Mouse (Mus musculus): ENCODE data around the gene Vamp3. TPM values are rescaled to one million over a fixed set of nuclear protein-coding genes. Genes with fewer than 3 reads are reported as not detected.
A peak's percentile ranks its signal among the peaks of the same experiment; 100 is the strongest.

Gene Vamp3
- total RNA-seq (2017), result 86.8 and 97.3 TPM in 2 replicates

DNA sequence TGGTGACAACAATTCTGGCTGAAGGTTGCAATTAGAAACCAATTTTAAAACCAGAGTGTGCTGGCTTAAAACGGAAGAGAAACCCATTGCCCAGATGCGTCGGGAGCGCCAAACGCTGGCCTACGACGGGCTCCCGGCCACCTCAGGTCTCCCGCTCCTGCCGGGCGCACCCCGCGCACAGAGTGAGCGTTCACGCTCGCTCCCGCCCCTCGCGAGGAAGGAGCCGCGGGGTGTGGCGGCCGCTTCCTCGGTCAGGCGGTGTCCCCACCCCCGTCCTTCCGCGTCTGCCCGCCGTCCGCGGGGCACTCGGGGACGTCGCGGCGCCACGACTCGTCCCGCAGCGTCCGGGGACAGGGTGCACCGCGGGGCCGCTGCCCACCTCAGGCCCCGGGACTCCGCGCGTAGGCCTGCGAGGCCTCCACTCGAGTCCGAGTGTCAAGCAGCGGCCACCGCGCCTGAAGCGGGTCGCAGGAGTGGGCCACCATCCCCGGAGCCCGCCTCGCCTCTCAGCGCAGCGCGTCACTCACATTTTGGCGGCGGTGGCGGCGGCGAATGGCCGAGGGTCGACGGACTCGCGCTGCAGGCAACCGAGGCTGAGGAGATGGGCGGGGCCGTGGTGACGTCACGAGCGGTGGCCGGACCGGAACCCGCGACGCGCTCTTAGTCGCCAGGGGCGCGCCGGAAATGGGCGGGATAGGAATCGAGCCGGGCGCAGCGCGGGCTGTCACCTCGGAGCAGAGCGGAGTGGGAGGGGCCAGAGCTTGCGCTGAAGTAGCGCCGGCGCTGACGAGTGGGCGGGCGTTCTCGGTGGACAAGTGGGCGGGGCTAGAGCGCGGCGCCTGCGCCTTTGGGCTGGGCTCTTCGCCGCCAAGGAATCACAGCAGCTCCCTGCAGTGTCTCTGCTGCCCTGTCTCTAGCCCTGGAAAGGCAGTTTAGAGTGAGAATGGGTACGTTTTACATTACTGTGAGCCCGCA is at the start of gene Vamp3:
Gene Vamp3, minus strand, starts transcription at position 617 of the 975 bp plus-strand sequence.
- ATAC-seq (replicated peaks in 1 of 2; ENCODE audit: insufficient read depth in 1 of 2, low FRiP score in 2 of 2, low TSS enrichment in 1 of 2, low read depth in 1 of 2, poor library complexity in 2 of 2, severe bottlenecking in 2 of 2), result peak; percentile 97 to 98

DNA sequence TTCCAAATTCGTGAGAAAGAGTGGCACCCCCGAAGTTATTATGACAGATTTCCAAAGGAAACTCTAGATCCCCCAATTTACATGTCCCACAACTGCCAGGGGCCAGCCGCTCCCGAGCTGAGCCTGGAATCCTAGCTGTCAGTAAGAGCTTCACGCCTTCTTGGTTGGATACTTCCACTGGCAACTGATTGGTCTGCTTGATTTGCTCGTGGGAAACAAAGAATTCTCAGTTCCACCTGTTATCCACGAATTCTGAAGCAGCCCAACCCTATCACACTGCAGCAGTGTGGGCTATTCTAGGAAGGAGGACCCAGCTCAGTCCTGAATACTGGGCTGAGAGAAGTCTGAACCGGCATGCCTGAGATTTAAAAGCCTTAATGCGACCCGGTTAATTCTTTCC is 48.7 kb upstream of the Vamp3 start:
- no peak for ATAC-seq (replicated peaks in 1 of 2; ENCODE audit: insufficient read depth in 1 of 2, low FRiP score in 2 of 2, low TSS enrichment in 1 of 2, low read depth in 1 of 2, poor library complexity in 2 of 2, severe bottlenecking in 2 of 2)

DNA sequence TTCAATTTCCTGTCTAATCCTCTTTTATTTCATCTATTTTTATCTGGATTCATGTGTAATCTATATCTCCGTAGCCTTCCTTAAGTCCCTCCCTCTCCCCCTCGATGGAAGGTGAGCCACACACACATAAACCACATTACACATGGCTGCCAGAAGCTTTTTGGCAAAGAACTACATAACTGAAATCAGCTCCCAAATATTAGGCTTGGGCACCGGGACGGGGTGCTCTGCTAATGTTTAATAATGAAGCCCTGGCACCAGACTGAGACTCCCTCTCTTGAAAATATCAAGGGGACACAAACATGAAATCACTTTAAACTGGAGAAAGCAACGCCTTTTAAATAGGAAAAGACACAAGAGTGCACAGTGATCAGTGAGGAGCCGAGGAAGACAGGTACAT is 48.1 kb upstream of the Vamp3 start:
- ATAC-seq (replicated peaks in 1 of 2; ENCODE audit: insufficient read depth in 1 of 2, low FRiP score in 2 of 2, low TSS enrichment in 1 of 2, low read depth in 1 of 2, poor library complexity in 2 of 2, severe bottlenecking in 2 of 2), result no peak

DNA sequence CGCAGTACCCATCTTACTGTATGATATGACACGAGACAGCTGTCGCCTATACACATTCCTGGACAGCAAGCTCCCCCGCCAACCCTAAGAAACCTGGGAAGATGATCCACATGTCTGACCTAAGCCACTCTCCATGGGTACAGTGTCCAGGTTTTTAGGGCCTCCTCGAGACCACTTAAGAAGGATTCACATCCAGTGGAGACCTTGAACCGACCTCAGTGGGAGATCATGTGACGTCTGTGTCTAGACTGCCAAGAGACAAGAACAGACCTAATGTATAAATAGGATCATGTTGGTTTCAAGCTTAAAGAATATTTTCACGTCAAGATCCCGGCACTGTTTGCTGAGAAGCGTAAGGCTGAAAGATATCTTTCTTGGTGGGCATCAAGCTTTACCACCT is 46.4 kb upstream of the Vamp3 start:
- ATAC-seq (replicated peaks in 1 of 2; ENCODE audit: insufficient read depth in 1 of 2, low FRiP score in 2 of 2, low TSS enrichment in 1 of 2, low read depth in 1 of 2, poor library complexity in 2 of 2, severe bottlenecking in 2 of 2), result no peak

DNA sequence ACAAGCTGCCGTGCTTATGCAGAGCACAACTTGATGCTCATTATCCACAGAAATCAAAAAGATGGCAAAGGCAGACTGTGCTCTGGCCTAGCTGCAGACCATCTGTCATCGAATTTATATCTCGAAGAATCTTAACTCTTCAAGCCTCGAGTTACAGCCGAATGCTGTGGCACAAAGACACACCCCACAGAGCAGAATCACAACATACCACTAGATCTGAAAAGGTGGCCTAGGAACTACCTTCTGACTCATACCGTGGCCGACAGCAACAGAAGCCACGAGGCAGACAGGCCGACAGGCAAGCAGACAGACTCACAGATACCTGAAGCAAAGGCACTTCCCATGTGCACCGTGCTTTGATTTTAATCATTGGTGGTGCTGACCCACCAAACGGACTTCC is 45.9 kb upstream of the Vamp3 start:
- ATAC-seq (replicated peaks in 1 of 2; ENCODE audit: insufficient read depth in 1 of 2, low FRiP score in 2 of 2, low TSS enrichment in 1 of 2, low read depth in 1 of 2, poor library complexity in 2 of 2, severe bottlenecking in 2 of 2), result no peak

DNA sequence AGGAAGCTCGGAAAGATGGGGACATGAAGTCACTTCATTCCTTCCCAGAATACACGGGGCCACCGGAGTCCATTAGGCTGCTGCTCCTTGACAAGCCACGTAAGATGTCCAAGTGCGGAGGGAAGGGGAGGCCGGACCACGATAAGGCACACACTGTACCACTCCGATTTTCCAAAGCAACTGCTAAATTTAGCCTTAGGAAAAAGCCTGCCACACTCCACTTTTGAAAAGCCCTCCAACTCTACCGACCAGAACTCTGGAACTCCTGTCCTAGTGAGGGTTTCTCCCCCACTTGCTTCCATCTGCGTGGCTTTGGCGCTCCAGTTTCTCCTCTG is 39.3 kb upstream of the Vamp3 start:
- ATAC-seq (replicated peaks in 1 of 2; ENCODE audit: insufficient read depth in 1 of 2, low FRiP score in 2 of 2, low TSS enrichment in 1 of 2, low read depth in 1 of 2, poor library complexity in 2 of 2, severe bottlenecking in 2 of 2), result no peak

DNA sequence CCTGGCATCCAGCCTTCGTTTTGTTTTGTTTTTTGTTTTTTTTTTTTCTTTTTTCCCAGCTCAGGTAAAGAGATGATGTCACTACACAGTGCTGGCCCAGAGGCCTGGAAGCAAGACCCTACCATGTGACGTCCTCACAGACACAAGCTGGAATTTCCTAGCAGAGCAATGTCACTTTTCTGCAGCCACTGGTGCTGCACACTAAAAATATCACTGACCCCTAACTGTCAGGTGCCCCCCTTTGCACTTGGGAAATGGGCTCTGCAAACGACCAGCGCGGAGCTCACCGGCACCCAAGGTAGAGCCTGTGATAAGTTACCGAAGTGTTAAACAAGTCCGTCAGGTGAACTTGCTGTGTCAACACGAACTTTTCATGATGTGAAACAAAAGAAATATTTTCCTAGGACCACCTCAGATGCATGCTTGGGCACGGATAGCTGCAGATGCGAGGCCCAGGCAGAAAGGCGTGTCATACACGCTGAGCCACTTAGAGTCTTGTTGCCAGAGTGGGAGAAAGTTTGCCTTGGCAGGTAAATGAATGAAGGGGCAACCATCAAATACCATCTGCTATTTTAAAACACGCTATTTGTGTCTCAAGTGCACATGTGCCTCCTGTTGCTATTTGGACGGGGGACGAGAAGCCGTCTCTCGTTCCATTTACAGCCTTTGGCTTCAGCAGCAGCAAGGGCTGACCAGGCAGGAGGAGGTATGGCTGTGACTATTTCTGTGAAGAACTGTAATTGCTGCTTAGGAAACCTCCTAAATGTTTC is 38.8 kb upstream of the Vamp3 start:
- no peak for ATAC-seq (replicated peaks in 1 of 2; ENCODE audit: insufficient read depth in 1 of 2, low FRiP score in 2 of 2, low TSS enrichment in 1 of 2, low read depth in 1 of 2, poor library complexity in 2 of 2, severe bottlenecking in 2 of 2)

DNA sequence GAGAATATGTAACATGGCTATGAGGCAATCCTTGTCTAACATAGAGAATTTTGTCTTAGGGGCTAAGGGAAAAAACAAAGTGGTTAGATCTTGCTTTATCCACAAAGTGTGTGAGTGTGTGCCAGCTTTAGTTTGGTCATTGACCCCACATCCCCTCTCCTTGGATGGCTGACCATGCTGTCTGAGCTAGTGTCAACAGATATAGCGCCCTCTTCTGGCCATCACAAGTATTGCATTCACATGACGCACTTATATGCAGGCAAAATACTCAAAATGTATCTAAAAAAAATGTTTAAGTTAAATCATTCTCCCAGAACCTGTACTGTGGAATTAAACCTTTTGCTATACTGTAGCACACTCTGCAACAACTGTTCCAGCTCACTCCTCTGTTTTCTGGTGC is 37.4 kb upstream of the Vamp3 start:
- ATAC-seq (replicated peaks in 1 of 2; ENCODE audit: insufficient read depth in 1 of 2, low FRiP score in 2 of 2, low TSS enrichment in 1 of 2, low read depth in 1 of 2, poor library complexity in 2 of 2, severe bottlenecking in 2 of 2), result no peak

DNA sequence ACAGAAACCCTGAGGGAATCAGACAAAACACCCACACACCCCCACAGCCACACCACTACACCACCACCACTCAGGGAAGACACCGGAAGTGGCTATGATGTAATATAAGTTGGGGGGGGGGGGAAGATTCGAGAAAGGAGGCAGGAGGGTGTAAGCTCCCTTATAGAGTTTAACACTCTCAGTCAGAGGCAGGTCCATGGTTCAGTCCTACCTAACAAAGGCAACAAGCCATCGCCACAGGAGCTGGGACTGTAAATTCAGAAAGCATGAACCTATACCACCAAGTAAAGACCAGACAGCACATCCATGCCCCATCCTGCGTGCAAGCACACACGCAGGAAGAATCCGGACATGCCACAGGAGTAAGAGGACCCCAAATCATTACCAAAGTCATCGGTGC is 31.5 kb upstream of the Vamp3 start, which contains the start of gene Gm13090:
Gene Gm13090, plus strand, starts transcription at position 301 of the 400 bp plus-strand sequence.
- ATAC-seq (replicated peaks in 1 of 2; ENCODE audit: insufficient read depth in 1 of 2, low FRiP score in 2 of 2, low TSS enrichment in 1 of 2, low read depth in 1 of 2, poor library complexity in 2 of 2, severe bottlenecking in 2 of 2), result no peak

DNA sequence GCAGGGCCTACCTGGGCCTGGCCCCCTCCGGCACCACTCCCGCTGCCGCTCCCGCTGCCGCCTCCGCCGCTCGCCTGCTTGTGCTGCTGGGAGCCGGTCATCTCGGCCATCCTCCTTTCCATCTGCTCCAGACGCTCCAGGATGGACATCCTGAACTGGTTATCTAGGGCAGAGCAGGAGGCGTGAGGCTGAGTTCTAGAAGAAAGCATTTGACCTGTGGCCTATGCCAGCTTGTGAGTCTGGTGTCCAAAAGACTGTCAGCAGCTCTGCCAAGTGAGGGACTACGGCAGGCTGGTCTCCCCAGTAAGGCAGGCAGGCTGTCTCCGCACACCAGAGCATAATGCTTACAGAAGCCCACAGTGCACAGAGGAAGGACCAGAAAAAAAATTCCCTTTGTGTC is 31.1 kb upstream of the Vamp3 start:
- no peak for ATAC-seq (replicated peaks in 1 of 2; ENCODE audit: insufficient read depth in 1 of 2, low FRiP score in 2 of 2, low TSS enrichment in 1 of 2, low read depth in 1 of 2, poor library complexity in 2 of 2, severe bottlenecking in 2 of 2)

DNA sequence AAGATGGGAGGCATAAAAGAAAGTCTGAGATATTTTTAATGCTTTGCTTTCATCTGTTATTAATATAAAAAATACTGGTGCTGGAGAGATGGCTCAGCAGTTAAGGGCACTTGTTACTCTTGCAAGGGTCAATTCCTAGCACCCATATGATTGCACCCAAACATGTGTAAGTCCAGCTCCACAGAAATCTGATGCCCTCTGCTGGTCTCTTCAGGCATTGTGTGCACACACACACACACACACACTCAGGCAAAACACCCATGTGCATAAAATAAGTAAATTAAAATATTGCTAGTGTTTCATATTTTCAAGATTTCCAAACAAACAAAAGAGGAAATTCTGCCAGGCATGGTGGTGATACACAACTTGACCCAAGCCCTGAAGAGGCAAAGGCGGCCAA is 29.6 kb upstream of the Vamp3 start:
- ATAC-seq (replicated peaks in 1 of 2; ENCODE audit: insufficient read depth in 1 of 2, low FRiP score in 2 of 2, low TSS enrichment in 1 of 2, low read depth in 1 of 2, poor library complexity in 2 of 2, severe bottlenecking in 2 of 2), result no peak

DNA sequence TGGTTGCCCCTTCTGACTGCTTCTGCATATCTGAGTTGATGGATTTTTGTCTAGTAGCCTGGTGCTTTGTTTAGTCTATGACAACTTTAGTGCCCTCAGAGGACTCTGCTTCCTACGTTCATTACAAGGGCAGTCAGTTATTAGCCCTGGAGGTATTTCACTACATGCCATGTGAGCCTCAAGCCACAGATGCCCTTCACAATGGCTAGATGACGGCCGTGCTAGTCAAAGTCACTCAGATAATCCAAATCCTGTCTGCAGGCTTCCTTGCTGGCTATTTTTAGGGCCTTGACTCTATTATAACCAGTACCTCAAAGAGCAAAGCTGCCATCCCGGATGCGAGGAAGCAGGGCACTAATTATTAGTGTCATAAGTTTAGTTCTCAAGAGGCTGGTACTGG is 25.3 kb upstream of the Vamp3 start:
- no peak for ATAC-seq (replicated peaks in 1 of 2; ENCODE audit: insufficient read depth in 1 of 2, low FRiP score in 2 of 2, low TSS enrichment in 1 of 2, low read depth in 1 of 2, poor library complexity in 2 of 2, severe bottlenecking in 2 of 2)

DNA sequence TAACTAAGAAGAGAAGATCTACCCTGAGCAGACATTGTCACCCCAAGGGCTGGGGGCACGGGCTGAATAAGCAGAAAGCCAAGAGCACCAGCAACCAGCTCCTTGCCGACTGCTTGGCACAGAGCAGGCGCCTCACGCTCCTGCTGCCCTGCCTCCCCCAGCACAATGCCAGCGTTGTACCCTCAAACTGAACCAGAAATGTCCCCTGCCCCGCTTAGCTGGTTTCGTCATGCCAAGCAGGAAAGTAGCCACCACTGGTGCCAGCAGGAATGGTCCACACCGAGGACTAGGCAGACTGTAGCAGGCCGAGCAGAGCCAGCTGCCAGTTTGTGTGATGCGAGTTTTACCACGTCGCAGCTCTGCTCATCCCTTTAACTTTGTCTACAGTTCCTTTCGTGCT is 24.2 kb upstream of the Vamp3 start:
- no peak for ATAC-seq (replicated peaks in 1 of 2; ENCODE audit: insufficient read depth in 1 of 2, low FRiP score in 2 of 2, low TSS enrichment in 1 of 2, low read depth in 1 of 2, poor library complexity in 2 of 2, severe bottlenecking in 2 of 2)

DNA sequence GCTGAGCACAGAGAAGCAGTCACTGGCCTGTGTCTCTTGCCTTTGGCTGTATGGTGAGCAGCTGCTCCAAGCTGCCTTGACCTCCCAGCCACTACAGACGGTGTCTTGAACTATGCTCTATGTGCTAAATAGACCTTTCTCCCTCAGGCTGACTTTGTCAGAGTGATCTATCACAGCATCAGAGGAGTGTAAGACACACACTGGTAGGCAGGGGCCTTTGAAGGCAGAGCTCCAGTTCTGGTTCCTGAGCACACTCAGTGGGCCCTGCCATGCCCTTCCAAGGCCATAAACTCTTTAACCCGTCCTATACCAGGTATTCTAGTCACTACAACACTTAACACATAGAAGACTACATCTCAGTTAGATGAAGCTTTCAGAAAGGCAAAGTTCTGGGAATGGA is 23.6 kb upstream of the Vamp3 start:
- ATAC-seq (replicated peaks in 1 of 2; ENCODE audit: insufficient read depth in 1 of 2, low FRiP score in 2 of 2, low TSS enrichment in 1 of 2, low read depth in 1 of 2, poor library complexity in 2 of 2, severe bottlenecking in 2 of 2), result no peak

DNA sequence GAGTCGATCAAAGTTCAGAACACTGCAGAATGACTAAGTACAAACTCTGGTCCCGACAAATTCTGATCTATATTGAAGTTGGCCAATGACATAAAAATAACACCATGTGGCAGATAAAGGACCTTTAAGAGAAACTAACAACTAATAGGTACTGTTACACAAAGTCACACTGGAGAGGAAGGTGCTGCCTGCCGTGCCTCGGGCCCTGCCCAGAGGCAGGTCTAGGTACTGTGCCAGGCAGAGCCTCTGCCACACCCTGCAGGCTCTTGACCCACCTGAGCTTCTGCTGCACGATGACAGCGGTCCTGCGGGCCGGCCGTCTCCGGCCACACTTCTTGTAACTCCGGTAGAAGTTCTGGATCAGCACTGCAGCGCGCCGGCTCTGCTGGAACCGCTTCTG is 17.1 kb upstream of the Vamp3 start:
- ATAC-seq (replicated peaks in 1 of 2; ENCODE audit: insufficient read depth in 1 of 2, low FRiP score in 2 of 2, low TSS enrichment in 1 of 2, low read depth in 1 of 2, poor library complexity in 2 of 2, severe bottlenecking in 2 of 2), result no peak

DNA sequence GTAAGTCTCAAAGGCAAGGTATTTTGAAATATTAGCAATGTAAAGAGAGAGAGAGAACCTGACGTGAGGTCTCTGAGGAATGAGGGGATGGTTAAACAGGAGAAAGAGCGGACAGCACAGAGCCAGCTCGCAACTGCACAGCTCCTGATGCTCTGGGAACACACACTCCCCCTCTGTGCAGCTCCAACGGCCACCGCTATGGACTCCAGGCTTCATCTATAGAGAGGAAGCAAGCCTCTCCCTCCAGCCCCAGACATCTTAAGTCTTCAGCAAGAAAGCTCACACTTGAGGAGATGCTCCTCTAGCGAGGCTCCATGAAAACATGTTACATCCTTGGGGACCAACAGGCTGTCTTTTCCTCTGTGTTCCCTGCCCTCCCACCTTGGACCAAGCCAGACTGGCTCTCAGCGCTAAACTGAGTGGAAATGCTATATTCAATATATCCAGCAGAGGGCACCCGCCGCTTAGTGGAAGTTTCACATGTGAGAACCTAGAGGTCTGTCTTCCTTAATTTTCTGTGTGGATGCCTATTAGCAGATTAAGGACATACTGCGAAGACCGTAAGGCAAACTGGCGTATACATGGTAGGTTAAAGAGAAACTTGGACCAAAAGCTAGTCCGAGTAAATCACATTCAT is 15.5 kb upstream of the Vamp3 start:
- peak; percentile 43 to 55; a peak in 3 of 4 replicates for ATAC-seq (replicated peaks in 1 of 2; ENCODE audit: insufficient read depth in 1 of 2, low FRiP score in 2 of 2, low TSS enrichment in 1 of 2, low read depth in 1 of 2, poor library complexity in 2 of 2, severe bottlenecking in 2 of 2)

DNA sequence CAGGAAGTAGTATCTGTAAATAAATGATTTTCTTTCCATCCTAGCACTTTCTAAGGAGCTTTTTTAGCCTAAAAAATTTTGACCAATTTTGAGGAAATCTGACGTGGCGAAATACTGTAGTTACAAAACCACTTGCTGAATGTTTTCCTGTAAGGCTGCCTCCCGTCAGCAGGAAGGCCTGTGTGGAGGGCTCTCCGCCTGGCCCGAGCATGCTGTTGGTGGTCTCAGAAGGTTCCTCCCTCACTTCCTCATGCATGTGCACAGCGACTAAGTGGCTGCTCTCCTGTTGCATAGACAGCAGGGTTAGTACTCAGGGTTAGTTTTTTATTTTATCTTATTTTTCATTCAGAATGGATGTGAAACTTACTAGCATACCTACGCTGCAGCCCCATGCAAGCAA is 13.2 kb upstream of the Vamp3 start:
- ATAC-seq (replicated peaks in 1 of 2; ENCODE audit: insufficient read depth in 1 of 2, low FRiP score in 2 of 2, low TSS enrichment in 1 of 2, low read depth in 1 of 2, poor library complexity in 2 of 2, severe bottlenecking in 2 of 2), result peak; percentile 82 to 84

DNA sequence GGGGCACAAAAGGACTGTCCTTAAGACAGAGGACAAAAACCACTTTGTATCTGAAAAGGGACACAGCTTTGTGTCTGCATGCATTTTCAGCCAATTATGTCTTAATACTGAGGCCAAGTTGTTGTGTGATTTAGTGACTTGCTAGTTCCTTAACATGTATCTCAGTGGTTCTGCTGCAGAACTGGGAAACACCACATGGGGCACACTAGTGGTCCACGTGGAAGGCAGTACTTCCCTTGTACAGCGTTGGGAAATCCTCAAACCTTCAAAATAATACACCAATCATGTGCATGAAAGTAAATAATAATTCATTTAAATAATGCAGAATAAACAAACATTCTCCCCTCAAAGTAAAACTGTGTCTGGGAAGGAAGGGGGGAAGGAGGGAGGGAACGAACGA is 11.0 kb upstream of the Vamp3 start:
- peak; percentile 42 to 50 for ATAC-seq (replicated peaks in 1 of 2; ENCODE audit: insufficient read depth in 1 of 2, low FRiP score in 2 of 2, low TSS enrichment in 1 of 2, low read depth in 1 of 2, poor library complexity in 2 of 2, severe bottlenecking in 2 of 2)

Measured in hematopoietic stem cell, adult 5-6 weeks (primary cell).